Mouse (Mus musculus) layer of hippocampus, adult 11-12 months (tissue): ENCODE data around the gene Aip.
"Not testable (repeated sequence)": the region's sequence is repeated elsewhere in the genome, so short reads cannot be mapped to it uniquely, and the experiment has no call there.

Experiments
- DNase-seq: peaks from one replicate; pipeline ENCODE4 v3.0.0; 2022; ENCODE audit warnings: low spot score

Aip gene

GRCm38 (mm10) chr19:4090446-4090845, 35.2 kb downstream of the Aip start:
- no peak for DNase-seq

GRCm38 (mm10) chr19:4089128-4089527, 36.5 kb downstream of the Aip start:
- peak; percentile 34 for DNase-seq

GRCm38 (mm10) chr19:4088146-4088545, 37.5 kb downstream of the Aip start:
- no peak for DNase-seq

- DNase-seq, result no peak
These were observed 38.6 kb downstream of the Aip start for GRCm38 (mm10) chr19:4087090-4087489.

- DNase-seq, result no peak
These were observed 39.5 kb downstream of the Aip start for GRCm38 (mm10) chr19:4086156-4086555.

DNA sequence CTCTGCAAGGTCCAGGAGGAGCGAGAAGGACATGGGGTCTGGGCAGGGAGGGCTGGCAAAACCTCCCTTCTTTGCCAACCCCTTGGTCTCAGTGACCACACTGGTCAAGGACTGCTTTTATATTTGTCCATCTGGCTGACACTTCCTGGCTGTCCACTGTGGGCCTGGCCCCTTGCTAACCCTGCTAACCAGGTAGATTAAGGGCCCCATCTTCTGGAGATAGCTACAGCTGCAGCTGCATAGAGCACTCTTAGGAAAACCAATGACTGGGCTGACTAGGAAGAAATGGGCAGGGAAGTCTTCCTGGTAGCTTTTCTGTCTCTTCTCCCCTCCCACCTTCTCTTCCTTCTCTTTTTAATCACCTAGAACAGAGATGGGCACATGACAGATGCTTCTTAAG, 40.7 kb downstream of the Aip start:
- DNase-seq, result no peak

GRCm38 (mm10) chr19:4083826-4084225, 41.8 kb downstream of the Aip start:
- DNase-seq, result no peak

DNA sequence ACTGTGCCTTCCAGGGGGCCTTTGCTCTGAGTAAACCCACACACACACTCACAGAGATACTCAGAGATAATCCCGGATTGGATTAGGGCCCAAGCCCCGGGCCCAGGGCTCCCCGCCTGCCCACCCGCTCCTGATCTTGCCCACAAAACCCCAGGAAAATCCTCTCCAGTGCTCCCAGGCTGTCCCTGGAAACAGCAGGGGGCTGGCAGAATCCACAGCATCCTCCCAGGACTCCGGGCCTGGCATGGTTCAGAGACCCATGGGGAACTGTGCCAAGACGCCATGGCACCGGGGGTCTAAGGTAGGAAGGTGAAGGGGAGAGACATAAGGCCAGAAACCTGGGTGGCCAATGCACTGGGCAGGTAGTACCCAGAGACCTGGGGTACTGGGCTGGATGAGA, 42.3 kb downstream of the Aip start:
- DNase-seq, result no peak

- no peak for DNase-seq
These were observed 43.3 kb downstream of the Aip start for GRCm38 (mm10) chr19:4082219-4082965.

DNA sequence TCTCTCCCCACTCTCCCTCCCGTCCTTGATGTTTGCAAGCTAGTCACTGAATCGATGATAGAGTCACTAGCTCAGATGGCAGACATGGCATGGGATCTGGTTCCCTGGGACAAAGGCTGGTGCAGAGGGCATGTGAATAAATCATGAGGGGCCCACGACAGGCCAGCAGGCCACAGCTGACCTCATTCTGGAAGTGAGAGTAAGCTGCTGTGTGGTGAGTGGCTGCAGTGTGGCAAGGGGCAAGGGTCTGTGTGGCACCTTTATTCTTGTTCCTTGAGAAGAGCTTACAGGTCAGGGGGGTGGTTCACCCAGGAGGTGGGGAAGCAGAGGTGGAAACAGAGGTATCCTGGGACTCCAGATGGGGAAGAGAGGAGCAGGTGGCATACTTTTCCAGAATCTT, 44.3 kb downstream of the Aip start, which contains the start of gene Cabp2:
Gene Cabp2 (plus strand): TSS at position 185 of the 400 bp plus-strand sequence.
- no peak for DNase-seq

GRCm38 (mm10) chr19:4080511-4081009, 45.1 kb downstream of the Aip start:
- no peak for DNase-seq

DNA sequence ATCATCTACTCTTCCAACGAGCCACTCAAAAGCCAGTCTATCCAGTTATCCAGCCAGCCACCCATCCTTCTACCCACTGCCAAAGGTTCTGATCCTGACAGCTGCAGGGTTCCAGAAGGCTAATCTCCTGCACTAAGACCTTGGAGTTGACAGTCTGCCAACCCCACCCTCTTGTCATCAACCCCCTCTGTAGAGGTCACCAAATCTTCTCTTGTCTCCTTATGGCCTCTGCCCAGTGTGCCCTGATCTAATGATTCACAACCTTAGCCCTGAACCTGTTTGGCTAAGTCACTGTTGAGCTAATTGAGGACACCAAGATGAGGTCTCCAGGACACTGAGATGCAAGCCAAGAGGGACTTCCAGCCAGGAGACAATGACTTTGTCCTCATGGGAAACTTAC, 46.1 kb downstream of the Aip start:
- DNase-seq, result no peak

DNA sequence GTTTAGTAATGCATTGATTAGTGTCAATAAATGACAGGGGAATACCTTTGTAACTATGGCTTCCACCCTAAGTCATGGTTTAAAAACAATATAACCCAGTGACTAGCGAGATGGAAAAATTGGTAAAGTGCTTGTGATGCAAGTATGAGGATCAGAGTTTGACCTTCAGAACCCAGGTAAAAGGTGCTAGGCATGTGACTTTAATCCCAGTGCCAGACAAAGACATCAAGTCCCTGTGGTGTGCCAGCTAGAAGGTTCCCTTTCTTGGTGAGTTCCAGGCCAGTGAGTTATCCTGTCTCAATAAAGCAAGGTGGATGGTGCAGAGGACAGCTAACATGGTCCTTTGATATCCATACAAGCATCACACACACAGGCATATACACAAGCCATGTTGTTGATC, 50.1 kb downstream of the Aip start:
- DNase-seq, result no peak

- no peak for DNase-seq
These were observed 52.8 kb downstream of the Aip start for GRCm38 (mm10) chr19:4072706-4073424.

DNA sequence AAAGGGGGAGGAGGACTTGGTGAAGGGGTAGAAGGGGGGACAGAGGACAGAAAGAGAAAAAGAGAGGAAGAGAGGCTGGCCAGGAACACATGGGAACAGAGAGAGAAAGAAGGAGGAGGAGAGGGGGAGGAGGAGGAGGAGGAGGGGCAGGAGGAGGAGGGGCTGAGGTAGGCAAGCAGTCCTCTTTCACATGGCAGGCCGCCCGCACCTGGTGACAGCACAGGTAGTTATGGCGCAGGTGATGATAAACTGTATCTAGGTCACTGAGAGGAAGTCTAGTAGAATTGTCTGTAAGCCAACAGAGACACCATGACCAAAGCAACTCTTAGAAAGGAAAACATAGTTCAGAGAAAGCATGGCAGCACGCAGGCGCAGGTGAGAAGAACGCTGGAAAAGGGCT, 54.3 kb downstream of the Aip start:
- DNase-seq, result no peak

GRCm38 (mm10) chr19:4070756-4071155, 54.9 kb downstream of the Aip start:
- no peak for DNase-seq

GRCm38 (mm10) chr19:4070311-4070710, 55.3 kb downstream of the Aip start:
- DNase-seq, result no peak

- DNase-seq, result no peak
These were observed 56.8 kb downstream of the Aip start for GRCm38 (mm10) chr19:4068717-4069410.

- not testable (repeated sequence) for DNase-seq
These were observed 57.4 kb downstream of the Aip start for GRCm38 (mm10) chr19:4068242-4068641.

DNA sequence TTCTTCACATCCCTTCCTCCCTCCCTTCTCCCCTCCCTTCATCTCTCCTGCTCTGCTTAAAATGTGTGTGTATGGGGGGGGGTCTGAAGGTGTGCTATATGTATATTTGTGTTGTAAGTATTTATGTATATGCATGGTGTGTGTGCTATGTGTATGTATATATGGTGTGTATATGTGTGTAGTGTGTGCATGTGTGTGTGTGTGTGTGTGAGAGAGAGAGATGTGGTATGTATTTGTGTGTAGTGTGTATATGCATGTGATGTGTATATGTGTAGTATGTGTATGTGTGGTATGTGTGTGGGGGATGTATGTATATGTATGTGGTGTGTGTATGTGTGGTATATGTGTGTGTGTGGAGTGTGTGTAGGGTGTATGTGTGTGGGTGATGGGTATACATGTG, 58.8 kb downstream of the Aip start:
- DNase-seq, result no peak

DNA sequence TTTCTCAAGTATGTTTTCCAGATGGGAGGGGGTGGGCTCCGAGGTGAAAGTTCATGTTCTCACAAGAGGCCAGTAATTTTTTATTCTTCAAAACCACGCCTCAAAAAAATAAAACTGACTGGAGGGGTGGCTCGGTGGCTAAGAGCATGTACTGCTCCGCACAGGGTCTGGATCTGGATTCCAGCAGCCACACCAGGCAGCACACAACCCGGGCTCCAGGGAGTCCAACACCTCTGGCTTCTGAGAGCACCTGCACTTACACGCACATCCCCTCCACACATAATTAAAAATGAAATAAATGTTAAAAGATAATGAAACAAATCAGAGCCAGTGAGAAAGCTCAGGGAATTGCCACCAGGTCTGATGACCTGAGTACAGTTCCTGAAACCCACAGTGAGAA, 59.4 kb downstream of the Aip start:
- no peak for DNase-seq

- DNase-seq, result not testable (repeated sequence)
These were observed 61.2 kb downstream of the Aip start for GRCm38 (mm10) chr19:4064501-4064900.
